Mouse (Mus musculus) liver, embryonic 11.5 days (tissue): ENCODE measurements around the gene Fam45a. TPM values are rescaled to one million over a fixed set of nuclear protein-coding genes. Genes with fewer than 3 reads are reported as not detected.

Experiments
- ATAC-seq: fragments of 200-750 bp; cut with Nextera tagmentation; replicated peaks from 2 replicates; pipeline ENCODE4 v1.8.0; 2017; ENCODE audit warnings: moderate number of reproducible peaks, mild to moderate bottlenecking, moderate TSS enrichment, moderate library complexity; ENCODE audit not compliant: low FRiP score
- DNase-seq: peaks from one replicate; pipeline ENCODE4 v3.0.0-alpha.2; 2017; ENCODE audit warnings: low spot score
- H3K27ac ChIP-seq: fragments of 300-500 bp; sonication (generic); 2 replicates; pipeline ENCODE4 v1.5.1; 2014; ENCODE audit warnings: mild to moderate bottlenecking, low read depth, low read length, control low read depth
- H3K27me3 ChIP-seq: fragments of 300-500 bp; sonication (generic); replicated peaks from 2 replicates; pipeline ENCODE4 v1.6.1; 2014; ENCODE audit warnings: low read length, mixed read lengths; ENCODE audit not compliant: control insufficient read depth, insufficient read depth
- H3K36me3 ChIP-seq: fragments of 300-500 bp; sonication (generic); 2 replicates; pipeline ENCODE4 v1.6.1; 2014; ENCODE audit warnings: mild to moderate bottlenecking, low read length, moderate library complexity, mixed read lengths; ENCODE audit not compliant: control insufficient read depth, insufficient read depth
- H3K4me1 ChIP-seq: fragments of 300-500 bp; sonication (generic); replicated peaks from 2 replicates; pipeline ENCODE4 v1.6.1; 2014; ENCODE audit warnings: low read length, mixed read lengths; ENCODE audit not compliant: control insufficient read depth, insufficient read depth
- H3K4me2 ChIP-seq: fragments of 300-500 bp; sonication (generic); 2 replicates; pipeline ENCODE4 v1.6.1; 2014; ENCODE audit warnings: mild to moderate bottlenecking, control low read depth, moderate library complexity
- H3K4me3 ChIP-seq: fragments of 300-500 bp; sonication (generic); 2 replicates; pipeline ENCODE4 v1.5.1; 2014; ENCODE audit warnings: low read depth, low read length, control low read depth
- H3K9ac ChIP-seq: fragments of 300-500 bp; sonication (generic); 2 replicates; pipeline ENCODE4 v1.6.1; 2014; ENCODE audit warnings: low read depth, low read length, control low read depth
- H3K9me3 ChIP-seq: fragments of 300-500 bp; sonication (generic); 2 replicates; pipeline ENCODE4 v1.6.1; 2016; ENCODE audit warnings: low read length, inconsistent platforms, mixed read lengths; ENCODE audit not compliant: control insufficient read depth
- WGBS: fragments of 180-500 bp; shearing (Covaris S2); extraction: QIAGEN DNeasy Blood & Tissue Kit; methylation state at CpG from one replicate; pipeline ENCODE4 v1.1.7; 2014; 5-methylcytosine and 5-hydroxymethylcytosine counted together
- polyA plus RNA-seq: library from polyadenylated mRNA; unstranded; fragments of >200 nt; fragmentation: Nextera tagmentation; extraction: Ambion mirVana; gene quantifications from 2 replicates; pipeline ENCODE4 v1.2.1, GENCODE M21; 2014

Fam45a gene
- 34.1 and 36.0 TPM in 2 replicates for polyA plus RNA-seq

DNA sequence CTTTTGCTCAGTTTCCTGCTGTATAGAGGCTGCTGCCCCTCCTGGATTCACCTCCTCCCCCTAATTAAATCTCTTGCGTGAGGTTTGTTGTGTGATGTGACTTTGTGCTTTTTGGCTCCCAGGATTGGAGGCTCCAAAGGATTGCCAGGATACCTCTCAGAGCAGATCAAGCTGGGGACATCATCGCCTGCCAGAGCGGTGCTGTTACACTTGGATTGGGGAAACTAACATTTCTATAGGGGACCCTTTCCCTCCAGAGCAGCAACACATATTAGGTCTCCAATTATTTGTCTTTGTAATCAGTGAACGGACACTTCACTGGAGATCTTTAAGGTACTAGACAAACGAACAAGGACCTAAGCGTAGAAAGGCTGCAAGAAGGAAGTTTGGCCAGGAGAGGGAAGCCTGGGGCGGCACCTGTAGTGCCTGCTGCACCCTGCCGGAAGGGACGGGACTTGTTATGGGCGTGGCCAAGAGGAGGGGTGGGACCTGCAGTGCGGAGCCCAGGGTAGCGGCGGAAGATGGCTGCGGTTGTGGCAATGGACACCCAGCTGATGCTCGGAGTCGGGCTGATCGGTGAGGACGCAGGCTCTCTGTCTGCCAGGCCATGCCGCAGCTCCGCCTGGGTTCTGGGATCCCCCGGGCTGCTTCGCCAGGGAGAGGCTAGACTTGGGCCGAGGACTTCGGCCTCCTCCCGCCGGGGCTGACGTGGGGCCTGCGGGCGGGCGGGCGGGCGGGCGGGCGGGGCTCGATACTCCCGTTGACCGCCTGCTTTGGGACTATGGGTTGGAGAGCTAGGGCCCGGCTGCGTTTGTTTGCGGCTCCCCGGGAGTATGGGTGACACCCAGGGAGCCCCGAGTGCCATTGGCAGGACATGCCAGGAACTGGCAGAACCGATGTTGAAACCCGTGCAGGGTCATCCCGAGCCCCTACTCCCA, at the start of gene Fam45a:
Gene Fam45a (plus strand): TSS at position 488 of the 938 bp plus-strand sequence.
- H3K4me1 ChIP-seq, result peaks cover 19% of the 10 kb centered on the region
- H3K9me3 ChIP-seq, result no peaks in the 10 kb centered on the region
- DNase-seq, result peak; percentile 93
- ATAC-seq, result peak; percentile 100
- 2% methylated on average over 45 of the region's 45 CpGs for WGBS
- H3K27ac ChIP-seq, result peak within 1 kb of the TSS; percentile 74
- H3K4me3 ChIP-seq, result peak within 1 kb of the TSS; percentile 78
- no peaks in the 10 kb centered on the region for H3K27me3 ChIP-seq
- H3K4me2 ChIP-seq, result peak within 1 kb of the TSS; percentile 87
- peak within 1 kb of the TSS; percentile 79 for H3K9ac ChIP-seq
- H3K36me3 ChIP-seq, result 0 out of 2 replicates have a peak, but pooled peaks cover 2% of the 10 kb centered on the region

- no peaks in the 10 kb centered on the region for H3K9me3 ChIP-seq
- no peaks in the 10 kb centered on the region for H3K4me1 ChIP-seq
- no peak overlapping the region for H3K4me3 ChIP-seq
- H3K36me3 ChIP-seq, result peaks cover 53% of the 10 kb centered on the region
- 84% methylated on average over 6 of the region's 6 CpGs for WGBS
- no peaks in the 10 kb centered on the region for H3K27me3 ChIP-seq
- H3K4me2 ChIP-seq, result no peak overlapping the region
- H3K27ac ChIP-seq, result no peak overlapping the region
- no peak for DNase-seq
- no peak for ATAC-seq
- H3K9ac ChIP-seq, result no peak overlapping the region
Measured at GRCm38 (mm10) chr19:60773366-60773765, 38.0 kb upstream of the Fam45a start.

GRCm38 (mm10) chr19:60782034-60782433, 29.4 kb upstream of the Fam45a start:
- DNase-seq, result no peak
- peaks cover 10% of the 10 kb centered on the region for H3K4me1 ChIP-seq
- H3K27ac ChIP-seq, result no peak overlapping the region
- H3K27me3 ChIP-seq, result no peaks in the 10 kb centered on the region
- ATAC-seq, result no peak
- peaks cover 23% of the 10 kb centered on the region for H3K36me3 ChIP-seq
- WGBS, result 82% methylated on average over 3 of the region's 3 CpGs
- H3K4me3 ChIP-seq, result no peak overlapping the region
- H3K9me3 ChIP-seq, result no peaks in the 10 kb centered on the region
- H3K4me2 ChIP-seq, result no peak overlapping the region
- no peak overlapping the region for H3K9ac ChIP-seq

- DNase-seq (no peak), ATAC-seq (no peak)
- peaks cover 18% of the 10 kb centered on the region for H3K4me1 ChIP-seq
- H3K27me3 ChIP-seq, result no peaks in the 10 kb centered on the region
- H3K4me3 ChIP-seq, result no peak overlapping the region
- no peak overlapping the region for H3K9ac ChIP-seq
- H3K27ac ChIP-seq, result no peak overlapping the region
- peaks cover 10% of the 10 kb centered on the region; the same call in 1 of the 2 replicates for H3K36me3 ChIP-seq
- 29% methylated on average over 1 of the region's 1 CpGs for WGBS
- H3K9me3 ChIP-seq, result no peaks in the 10 kb centered on the region
- H3K4me2 ChIP-seq, result no peak overlapping the region
Measured at GRCm38 (mm10) chr19:60784712-60785111, 26.7 kb upstream of the Fam45a start.

- H3K4me3 ChIP-seq, result peak overlapping the region; percentile 100
- 39% methylated on average over 2 of the region's 2 CpGs for WGBS
- peak overlapping the region; percentile 85 for H3K4me2 ChIP-seq
- H3K9me3 ChIP-seq, result no peaks in the 10 kb centered on the region
- H3K27me3 ChIP-seq, result no peaks in the 10 kb centered on the region
- peaks cover 18% of the 10 kb centered on the region for H3K4me1 ChIP-seq
- ATAC-seq, result no peak
- no peaks in the 10 kb centered on the region; the same call in 1 of the 2 replicates for H3K36me3 ChIP-seq
- H3K9ac ChIP-seq, result no peak overlapping the region
- no peak for DNase-seq
- no peak overlapping the region for H3K27ac ChIP-seq
Measured at GRCm38 (mm10) chr19:60787465-60788150, 23.8 kb upstream of the Fam45a start.

DNA sequence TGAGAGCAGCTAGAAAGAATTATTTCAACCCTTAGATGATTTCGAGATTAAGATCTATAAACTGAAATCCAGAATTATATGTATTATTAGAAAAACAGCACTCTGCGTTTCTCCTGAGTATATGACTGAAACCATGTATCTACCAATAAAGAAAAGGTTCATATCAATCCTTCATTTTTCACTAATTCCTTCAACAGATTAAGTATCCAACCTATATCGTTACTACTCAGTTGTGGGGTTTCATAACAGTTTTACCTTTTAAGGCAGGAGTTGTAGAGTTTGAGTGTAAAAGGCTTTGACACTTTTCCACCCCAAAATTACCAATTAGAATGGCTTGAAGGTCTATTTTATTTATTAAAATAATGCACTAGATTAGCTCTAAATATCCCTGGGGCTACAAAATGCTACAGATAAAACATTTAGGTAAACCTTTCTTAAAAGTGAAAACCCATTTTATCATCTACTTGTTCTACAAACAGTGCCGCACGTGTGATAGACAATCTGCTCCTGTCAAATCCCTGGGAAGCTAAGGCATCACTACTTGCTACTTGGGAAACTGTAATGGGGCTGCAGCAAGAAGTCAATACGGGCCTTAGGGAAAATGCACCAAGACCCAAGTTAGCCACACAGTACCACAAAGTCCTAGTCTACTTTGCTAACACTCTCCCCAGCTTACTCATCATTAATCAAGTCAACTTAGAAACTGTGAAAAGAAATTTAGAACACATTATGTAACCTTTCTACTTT, 23.0 kb upstream of the Fam45a start:
- peak overlapping the region; percentile 85 for H3K4me2 ChIP-seq
- ATAC-seq, result no peak
- H3K4me3 ChIP-seq, result peak overlapping the region; percentile 100
- DNase-seq, result no peak
- 34% methylated on average over 6 of the region's 6 CpGs for WGBS
- H3K9me3 ChIP-seq, result no peaks in the 10 kb centered on the region
- H3K36me3 ChIP-seq, result no peaks in the 10 kb centered on the region; the same call in 1 of the 2 replicates
- no peaks in the 10 kb centered on the region for H3K27me3 ChIP-seq
- H3K9ac ChIP-seq, result peak overlapping the region; percentile 56
- H3K4me1 ChIP-seq, result peaks cover 18% of the 10 kb centered on the region
- no peak overlapping the region for H3K27ac ChIP-seq

GRCm38 (mm10) chr19:60789452-60789851, 21.9 kb upstream of the Fam45a start:
- Histone ChIP-seq H3K9ac (peak overlapping the region; percentile 100), H3K27me3 (no peaks in the 10 kb centered on the region), H3K27ac (peak overlapping the region; percentile 99), H3K4me3 (peak overlapping the region; percentile 100), H3K4me2 (peak overlapping the region; percentile 85), H3K4me1 (peaks cover 18% of the 10 kb centered on the region), H3K9me3 (no peaks in the 10 kb centered on the region), H3K36me3 (no peaks in the 10 kb centered on the region)
- DNase-seq, result no peak
- ATAC-seq, result no peak
- 1% methylated on average over 7 of the region's 7 CpGs for WGBS

GRCm38 (mm10) chr19:60789919-60790506, 21.4 kb upstream of the Fam45a start:
- Histone ChIP-seq H3K4me3 (peak overlapping the region; percentile 100), H3K27me3 (no peaks in the 10 kb centered on the region), H3K27ac (peak overlapping the region; percentile 99), H3K9ac (peak overlapping the region; percentile 100), H3K9me3 (no peaks in the 10 kb centered on the region), H3K4me2 (peak overlapping the region; percentile 85), H3K36me3 (no peaks in the 10 kb centered on the region), H3K4me1 (peaks cover 18% of the 10 kb centered on the region)
- under 1% methylated on average over 60 of the region's 60 CpGs for WGBS
- ATAC-seq, result peak; percentile 45
- DNase-seq, result peak; percentile 72
